Mouse (Mus musculus) stomach, embryonic 16.5 days (tissue): ENCODE measurements around the gene Chn1. TPM values are rescaled to one million over a fixed set of nuclear protein-coding genes. Genes with fewer than 3 reads are reported as not detected.
"Not testable (repeated sequence)": the region's sequence is repeated elsewhere in the genome, so short reads cannot be mapped to it uniquely, and the experiment has no call there.

Experiments used
- ATAC-seq: fragments of 200-750 bp; cut with Nextera tagmentation; 2 replicates; pipeline ENCODE4 v1.8.0; 2017; ENCODE audit warnings: moderate number of reproducible peaks, moderate TSS enrichment; ENCODE audit not compliant: insufficient read depth, low FRiP score
- H3K27ac ChIP-seq: fragments of 300-500 bp; sonication (generic); 2 replicates; pipeline ENCODE4 v1.5.1; 2014; ENCODE audit warnings: low read length
- H3K27me3 ChIP-seq: fragments of 300-500 bp; sonication (generic); 2 replicates; pipeline ENCODE4 v1.6.1; 2014; ENCODE audit warnings: low read length, control low read depth, mixed read lengths; ENCODE audit not compliant: control insufficient read depth, insufficient read depth
- H3K36me3 ChIP-seq: fragments of 300-500 bp; sonication (generic); 2 replicates; pipeline ENCODE4 v1.6.1; 2014; ENCODE audit warnings: low read length; ENCODE audit not compliant: control insufficient read depth, insufficient read depth
- H3K4me1 ChIP-seq: fragments of 300-500 bp; sonication (generic); 2 replicates; pipeline ENCODE4 v1.6.1; 2014; ENCODE audit warnings: low read length, control low read depth, mixed read lengths; ENCODE audit not compliant: control insufficient read depth, insufficient read depth
- H3K4me2 ChIP-seq: fragments of 300-500 bp; sonication (generic); 2 replicates; pipeline ENCODE4 v1.6.1; 2014; ENCODE audit warnings: low read depth, low read length, mixed read lengths
- H3K4me3 ChIP-seq: fragments of 300-500 bp; sonication (generic); replicated peaks from 2 replicates; pipeline ENCODE4 v1.5.1; 2014; ENCODE audit warnings: mild to moderate bottlenecking, low read length
- H3K9ac ChIP-seq: fragments of 300-500 bp; sonication (generic); 2 replicates; pipeline ENCODE4 v1.6.1; 2014; ENCODE audit warnings: low read length
- H3K9me3 ChIP-seq: fragments of 300-500 bp; sonication (generic); replicated peaks from 2 replicates; pipeline ENCODE4 v1.6.1; 2016; ENCODE audit warnings: low read length, control low read depth; ENCODE audit not compliant: control insufficient read depth
- whole genome bisulfite sequencing: fragments of 180-500 bp; shearing (Covaris S2); extraction: QIAGEN DNeasy Blood & Tissue Kit; methylation state at CpG from one replicate; pipeline ENCODE4 v1.1.7; 2014; 5-methylcytosine and 5-hydroxymethylcytosine counted together
- polyA plus RNA-seq: library from polyadenylated mRNA; unstranded; fragments of >200 nt; fragmentation: Nextera tagmentation; extraction: Ambion mirVana; gene quantifications from 2 replicates; pipeline ENCODE4 v1.2.1, GENCODE M21; 2015

Gene Chn1
- polyA plus RNA-seq, result 13.1 and 14.5 TPM in 2 replicates

GRCm38 (mm10) chr2:73774786-73775682 is at the start of gene Chn1:
Gene Chn1, minus strand, starts transcription at chr2:73775346.
- Histone ChIP-seq H3K9me3 (no peaks in the 10 kb centered on the region), H3K27me3 (peaks cover 10% of the 10 kb centered on the region; the same call in 1 of the 2 replicates), H3K4me2 (peak within 1 kb of the TSS; percentile 82), H3K4me3 (peak within 1 kb of the TSS; percentile 82), H3K4me1 (0 out of 2 replicates have a peak, but pooled peaks cover 2% of the 10 kb centered on the region), H3K9ac (peak within 1 kb of the TSS; percentile 82), H3K27ac (no peak within 1 kb of the TSS), H3K36me3 (no peaks in the 10 kb centered on the region)
- 1% methylated on average over 100 of the region's 131 CpGs for WGBS
- peak; percentile 91 for ATAC-seq

- Histone ChIP-seq H3K27ac (no peak overlapping the region), H3K36me3 (peaks cover 13% of the 10 kb centered on the region), H3K27me3 (no peaks in the 10 kb centered on the region), H3K4me2 (no peak overlapping the region), H3K9ac (no peak overlapping the region), H3K9me3 (no peaks in the 10 kb centered on the region), H3K4me3 (no peak overlapping the region), H3K4me1 (no peaks in the 10 kb centered on the region)
- ATAC-seq, result no peak
- 80% methylated on average over 4 of the region's 4 CpGs for WGBS
Observed at GRCm38 (mm10) chr2:73818742-73819141, 43.6 kb upstream of the Chn1 start.

GRCm38 (mm10) chr2:73807609-73808008 is 32.5 kb upstream of the Chn1 start:
- Histone ChIP-seq H3K9ac (no peak overlapping the region), H3K4me3 (no peak overlapping the region), H3K4me2 (no peak overlapping the region), H3K36me3 (no peaks in the 10 kb centered on the region), H3K9me3 (no peaks in the 10 kb centered on the region), H3K27me3 (no peaks in the 10 kb centered on the region), H3K27ac (no peak overlapping the region), H3K4me1 (no peaks in the 10 kb centered on the region)
- WGBS, result 82% methylated on average over 8 of the region's 8 CpGs
- no peak for ATAC-seq

GRCm38 (mm10) chr2:73800127-73800526 is 25.0 kb upstream of the Chn1 start:
- not testable (repeated sequence) for H3K9me3 ChIP-seq, H3K4me3 ChIP-seq, H3K36me3 ChIP-seq, H3K4me2 ChIP-seq, H3K27me3 ChIP-seq, ATAC-seq, H3K27ac ChIP-seq, H3K9ac ChIP-seq, H3K4me1 ChIP-seq
- WGBS, result 89% methylated on average over 9 of the region's 9 CpGs

- Histone ChIP-seq H3K4me1 (no peaks in the 10 kb centered on the region), H3K4me2 (no peak overlapping the region), H3K27me3 (no peaks in the 10 kb centered on the region), H3K27ac (no peak overlapping the region), H3K9ac (no peak overlapping the region), H3K9me3 (no peaks in the 10 kb centered on the region), H3K4me3 (no peak overlapping the region), H3K36me3 (no peaks in the 10 kb centered on the region)
- WGBS, result 48% methylated on average over 5 of the region's 5 CpGs
- no peak for ATAC-seq
Observed at GRCm38 (mm10) chr2:73798786-73799185, 23.6 kb upstream of the Chn1 start.

GRCm38 (mm10) chr2:73798136-73798535 is 23.0 kb upstream of the Chn1 start:
- H3K27ac ChIP-seq, result no peak overlapping the region
- no peaks in the 10 kb centered on the region for H3K9me3 ChIP-seq

GRCm38 (mm10) chr2:73791846-73792630 is 16.9 kb upstream of the Chn1 start:
- ATAC-seq, result no peak

More at GRCm38 (mm10) chr2:73798136-73798535, 23.0 kb upstream of the Chn1 start:
- no peaks in the 10 kb centered on the region for H3K36me3 ChIP-seq
- no peak overlapping the region for H3K9ac ChIP-seq
- no peak overlapping the region for H3K4me2 ChIP-seq
- ATAC-seq, result no peak
- 55% methylated on average over 4 of the region's 4 CpGs for WGBS
- no peak overlapping the region for H3K4me3 ChIP-seq
- H3K4me1 ChIP-seq, result no peaks in the 10 kb centered on the region
- no peaks in the 10 kb centered on the region for H3K27me3 ChIP-seq

GRCm38 (mm10) chr2:73790332-73790731 is 15.2 kb upstream of the Chn1 start:
- ATAC-seq, result no peak

More at GRCm38 (mm10) chr2:73791846-73792630, 16.9 kb upstream of the Chn1 start:
- H3K4me3 ChIP-seq, result no peak overlapping the region
- H3K27me3 ChIP-seq, result no peaks in the 10 kb centered on the region
- 42% methylated on average over 19 of the region's 19 CpGs for WGBS
- no peaks in the 10 kb centered on the region for H3K9me3 ChIP-seq
- no peaks in the 10 kb centered on the region for H3K36me3 ChIP-seq
- no peak overlapping the region for H3K9ac ChIP-seq
- H3K4me2 ChIP-seq, result peak overlapping the region; percentile 25; the same call in 1 of the 2 replicates
- H3K4me1 ChIP-seq, result no peaks in the 10 kb centered on the region
- no peak overlapping the region for H3K27ac ChIP-seq

GRCm38 (mm10) chr2:73788395-73788794 is 13.2 kb upstream of the Chn1 start:
- H3K4me2 ChIP-seq, result no peak overlapping the region
- H3K27ac ChIP-seq, result no peak overlapping the region
- H3K4me1 ChIP-seq, result no peaks in the 10 kb centered on the region
- no peak overlapping the region for H3K9ac ChIP-seq
- ATAC-seq, result no peak
- WGBS, result 78% methylated on average over 6 of the region's 6 CpGs
- 0 out of 2 replicates have a peak, but pooled peaks cover 2% of the 10 kb centered on the region for H3K9me3 ChIP-seq
- no peaks in the 10 kb centered on the region for H3K36me3 ChIP-seq
- H3K27me3 ChIP-seq, result no peaks in the 10 kb centered on the region
- H3K4me3 ChIP-seq, result no peak overlapping the region

More at GRCm38 (mm10) chr2:73790332-73790731, 15.2 kb upstream of the Chn1 start:
- H3K27ac ChIP-seq, result no peak overlapping the region
- no peak overlapping the region for H3K9ac ChIP-seq
- no peaks in the 10 kb centered on the region for H3K4me1 ChIP-seq
- no peaks in the 10 kb centered on the region for H3K9me3 ChIP-seq
- H3K4me3 ChIP-seq, result no peak overlapping the region
- H3K4me2 ChIP-seq, result no peak overlapping the region
- no peaks in the 10 kb centered on the region for H3K36me3 ChIP-seq
- no peaks in the 10 kb centered on the region for H3K27me3 ChIP-seq
- 56% methylated on average over 2 of the region's 2 CpGs for WGBS
